Mouse (Mus musculus): ENCODE results near the gene Lexm.

DNA sequence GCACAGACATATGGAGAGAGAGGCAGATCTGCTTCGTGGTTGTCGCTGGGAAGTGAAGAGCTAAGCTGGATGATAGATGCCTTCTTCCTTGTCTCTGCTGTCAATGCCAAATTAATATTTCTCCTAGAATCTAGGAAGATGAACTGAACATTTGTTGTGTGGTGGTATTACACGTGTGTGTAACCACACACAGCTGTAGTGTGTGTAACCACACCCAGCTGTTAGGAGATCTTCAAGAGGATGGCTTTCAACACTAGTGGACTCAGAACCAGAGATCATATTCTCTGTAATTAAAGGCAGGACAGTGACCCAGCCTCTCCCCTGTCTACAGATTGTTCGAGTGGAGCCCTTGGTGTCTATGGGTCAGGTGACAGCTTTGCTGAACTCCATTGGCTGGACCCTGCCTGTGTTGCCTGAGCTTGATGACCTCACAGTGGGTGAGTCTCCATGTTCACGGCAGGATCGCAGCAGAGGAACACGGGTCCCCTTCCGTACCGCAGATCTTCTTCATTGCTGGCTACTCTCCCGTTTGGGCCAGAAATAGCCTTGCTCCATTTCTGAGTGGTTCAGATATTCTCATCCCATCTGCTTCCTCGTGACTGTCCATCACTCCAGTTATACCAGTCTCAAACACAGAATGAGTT, 45.8 kb downstream of the Lexm start:
- TF ChIP-seq POLR2A (IDR thresholded peaks at IDR 0.05; ENCODE audit: control insufficient read depth, extremely low read depth, insufficient read depth, low read length, poor library complexity) (no peak), CTCF (IDR thresholded peaks at IDR 0.05; ENCODE audit: borderline replicate concordance, control insufficient read depth, extremely low read depth, insufficient read depth, low read length, poor library complexity) (no peak)
